In genomic region chr13:107635114-107635513, GRCm38 (mm10) we compare ENCODE assay signal across 24 mouse cellular contexts.
A peak's percentile ranks its signal among the peaks of the same experiment; 100 is the strongest.
DNase-seq lines count a peak whose midpoint lies in the region; ATAC-seq lines count a peak whose summit lies in the region.
"Had no signal": no experiment of that assay in that cellular context is flagged by ENCODE, and none has a peak within 500 bp of the region (broad histone marks: within the 10 kb centered on the region; RNA-seq: fewer than 3 reads in every experiment).

No protein-coding gene starts in this region.

- H3K4me1 ChIP-seq in hindbrain, embryonic 12.5 days = peaks cover 9% of the 10 kb centered on the region
- peaks cover 10% of the 10 kb centered on the region for H3K4me1 ChIP-seq in hindbrain, embryonic 13.5 days (replicated peaks)
- peaks cover 16% of the 10 kb centered on the region for H3K4me1 ChIP-seq in neural tube, embryonic 13.5 days (replicated peaks)
- H3K4me1 ChIP-seq: embryonic facial prominence, embryonic 15.5 days; heart, embryonic 12.5 days; hindbrain, embryonic 15.5 days; intestine, embryonic 15.5 days had no signal

- DNase-seq in embryo, embryonic 11 days = peak; percentile 57
- DNase-seq in embryo, embryonic 10 days (ENCODE audit: low spot score) = no peak
- no peak for DNase-seq in neural tube, embryonic 10.5 days (ENCODE audit: extremely low spot score, low spot score)
- DNase-seq in adrenal gland, postnatal 10 days = no peak
- DNase-seq in adrenal gland, adult 18-20 months (ENCODE audit: low spot score in 2 of 2) = no peak
- DNase-seq: adrenal gland, postnatal 36 days; cerebellum, adult 11 months; cerebellum, adult 9-11 months; gastrocnemius, postnatal 25 days; heart, adult 18-20 months; heart, postnatal 10 days; kidney, adult 8-10 months; kidney, postnatal 10 days; left cerebral cortex, postnatal 4 days; lung, postnatal 4 days; right cerebral cortex, postnatal 14 days; spleen, adult 18-20 months had no signal

- H3K36me3 ChIP-seq in hindbrain, embryonic 12.5 days = no peaks in the 10 kb centered on the region
- no peaks in the 10 kb centered on the region for H3K36me3 ChIP-seq in hindbrain, embryonic 13.5 days
- H3K36me3 ChIP-seq in neural tube, embryonic 13.5 days = no peaks in the 10 kb centered on the region
- H3K36me3 ChIP-seq: embryonic facial prominence, embryonic 15.5 days; heart, embryonic 12.5 days; hindbrain, embryonic 15.5 days; intestine, embryonic 15.5 days had no signal

- no peaks in the 10 kb centered on the region for H3K9me3 ChIP-seq in hindbrain, embryonic 12.5 days (replicated peaks)
- no peaks in the 10 kb centered on the region for H3K9me3 ChIP-seq in hindbrain, embryonic 13.5 days
- H3K9me3 ChIP-seq in neural tube, embryonic 13.5 days = no peaks in the 10 kb centered on the region; the same call in 1 of the 2 replicates
- H3K9me3 ChIP-seq: embryonic facial prominence, embryonic 15.5 days; hindbrain, embryonic 15.5 days; intestine, embryonic 15.5 days had no signal

- 26% methylated on average over 5 of the region's 5 CpGs for WGBS in hindbrain, embryonic 12.5 days
- WGBS in hindbrain, embryonic 13.5 days = 27% methylated on average over 5 of the region's 5 CpGs
- 34% methylated on average over 5 of the region's 5 CpGs for WGBS in neural tube, embryonic 13.5 days

- no peak overlapping the region for H3K4me2 ChIP-seq in hindbrain, embryonic 12.5 days (replicated peaks)
- H3K4me2 ChIP-seq in hindbrain, embryonic 13.5 days = no peak overlapping the region
- no peak overlapping the region for H3K4me2 ChIP-seq in neural tube, embryonic 13.5 days
- H3K4me2 ChIP-seq: embryonic facial prominence, embryonic 15.5 days; heart, embryonic 12.5 days; hindbrain, embryonic 15.5 days; intestine, embryonic 15.5 days had no signal

- no peak overlapping the region for H3K9ac ChIP-seq in hindbrain, embryonic 12.5 days
- no peak overlapping the region for H3K9ac ChIP-seq in hindbrain, embryonic 13.5 days
- 0 out of 2 replicates have a peak overlapping the region, but pooled peaks have one; percentile 26 for H3K9ac ChIP-seq in neural tube, embryonic 13.5 days
- H3K9ac ChIP-seq: embryonic facial prominence, embryonic 15.5 days; heart, embryonic 12.5 days; hindbrain, embryonic 15.5 days; intestine, embryonic 15.5 days had no signal

- 0 out of 2 replicates have a peak, but pooled peaks have one; percentile 46 for ATAC-seq in hindbrain, embryonic 12.5 days (ENCODE audit: low FRiP score)
- ATAC-seq in hindbrain, embryonic 13.5 days (ENCODE audit: low FRiP score) = no peak
- ATAC-seq in neural tube, embryonic 13.5 days (ENCODE audit: low read depth) = no peak
- ATAC-seq: intestine, embryonic 15.5 days had no signal

- H3K27me3 ChIP-seq in hindbrain, embryonic 12.5 days = no peaks in the 10 kb centered on the region
- 0 out of 2 replicates have a peak, but pooled peaks cover 4% of the 10 kb centered on the region for H3K27me3 ChIP-seq in hindbrain, embryonic 13.5 days
- H3K27me3 ChIP-seq in neural tube, embryonic 13.5 days = peaks cover 14% of the 10 kb centered on the region; the same call in 1 of the 2 replicates
- H3K27me3 ChIP-seq: embryonic facial prominence, embryonic 15.5 days; hindbrain, embryonic 15.5 days; intestine, embryonic 15.5 days had no signal

- H3K27ac ChIP-seq in hindbrain, embryonic 12.5 days = 0 out of 2 replicates have a peak overlapping the region, but pooled peaks have one; percentile 35
- H3K27ac ChIP-seq in hindbrain, embryonic 13.5 days = no peak overlapping the region
- H3K27ac ChIP-seq in neural tube, embryonic 13.5 days (replicated peaks) = 0 out of 2 replicates have a peak overlapping the region, but pooled peaks have one; percentile 9
- H3K27ac ChIP-seq: embryonic facial prominence, embryonic 15.5 days; hindbrain, embryonic 15.5 days; intestine, embryonic 15.5 days had no signal

- no peak overlapping the region for H3K4me3 ChIP-seq in hindbrain, embryonic 12.5 days
- no peak overlapping the region for H3K4me3 ChIP-seq in hindbrain, embryonic 13.5 days
- no peak overlapping the region for H3K4me3 ChIP-seq in neural tube, embryonic 13.5 days
- H3K4me3 ChIP-seq: embryonic facial prominence, embryonic 15.5 days; heart, embryonic 12.5 days; hindbrain, embryonic 15.5 days; intestine, embryonic 15.5 days had no signal
